In the genomic region with DNA sequence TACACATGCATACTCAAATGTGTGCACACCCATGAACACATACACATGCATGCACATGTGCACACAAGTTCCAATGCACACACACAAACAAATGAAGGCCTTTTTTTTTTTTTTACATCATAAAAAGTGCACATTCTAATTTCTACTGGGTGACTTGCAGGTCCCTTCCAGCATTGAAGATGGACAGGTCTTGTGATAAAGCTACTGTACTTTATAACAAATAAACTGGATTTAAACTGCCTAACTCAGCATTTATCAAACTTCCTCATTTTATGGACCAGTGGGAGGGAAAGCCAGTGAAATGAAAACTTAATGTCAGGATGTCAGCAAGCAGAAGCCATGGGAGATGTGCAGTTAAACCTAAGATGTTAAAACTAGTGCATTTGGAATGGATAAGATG, we compare ENCODE assay signal across 27 mouse cellular contexts. TPM values are rescaled to one million over a fixed set of nuclear protein-coding genes. Genes with fewer than 3 reads are reported as not detected.
DNase-seq lines count a peak whose midpoint lies in the region; ATAC-seq and TF ChIP-seq lines count a peak whose summit lies in the region.
"Had no signal": no experiment of that assay in that cellular context is flagged by ENCODE, and none has a peak within 500 bp of the region (broad histone marks: within the 10 kb centered on the region; RNA-seq: fewer than 3 reads in every experiment).

No protein-coding gene starts in this region.

- dilution Hi-C loops in CH12.LX (cut with MboI; ENCODE audit: extremely low pct_ligation_motif_present, extremely low pct_unique_long_range_greater_than_20kb, low sequenced_read_pairs): no loop called here

- H3K9ac ChIP-seq in CH12.LX (ENCODE audit: insufficient read depth, low read depth): no peak overlapping the region
- H3K9ac ChIP-seq: embryonic facial prominence, embryonic 13.5 days; forebrain, embryonic 13.5 days; hindbrain, embryonic 13.5 days; intestine, embryonic 15.5 days had no signal

- TF ChIP-seq POLR2A in CH12.LX (IDR thresholded peaks at IDR 0.05; ENCODE audit: low read depth, low read length): no peak
- no peak for TF ChIP-seq POLR2A in bone marrow macrophage, adult 2 months (IDR thresholded peaks at IDR 0.05; ENCODE audit: borderline replicate concordance, low read depth, low read length)

- no peaks in the 10 kb centered on the region for H3K27me3 ChIP-seq in CH12.LX (replicated peaks)
- H3K27me3 ChIP-seq: intestine, embryonic 15.5 days had no signal

- TF ChIP-seq RAD21 in CH12.LX (IDR thresholded peaks at IDR 0.05; ENCODE audit: low read depth, low read length): no peak

- DNase-seq in 416B (ENCODE audit: low read depth): peak; percentile 20
- DNase-seq in CH12.LX (ENCODE audit: extremely low read depth): no peak
- no peak for DNase-seq in kidney, postnatal 36 days
- DNase-seq: adrenal gland, adult 8-10 months; adrenal gland, postnatal 25 days; cerebellum, adult 11-12 months; cerebellum, adult 8-10 months; cerebellum, postnatal 10 days; cerebellum, postnatal 36 days; embryo, embryonic 11 days; gastrocnemius, postnatal 10 days; gastrocnemius, postnatal 36 days; heart, postnatal 36 days had no signal

- H3K36me3 ChIP-seq in CH12.LX (replicated peaks in 1 of 2; ENCODE audit: control insufficient read depth in 1 of 2, insufficient read depth in 1 of 2, low read length in 1 of 2): no peaks in the 10 kb centered on the region
- H3K36me3 ChIP-seq: embryonic facial prominence, embryonic 10.5 days; embryonic facial prominence, embryonic 13.5 days; forebrain, embryonic 10.5 days; G1E; hindbrain, embryonic 10.5 days; hindbrain, embryonic 13.5 days; intestine, embryonic 15.5 days had no signal

- no peak overlapping the region for H3K4me3 ChIP-seq in CH12.LX (replicated peaks in 1 of 3; ENCODE audit: low read depth in 2 of 3, low read length in 2 of 3, poor library complexity in 1 of 3)
- no peak overlapping the region for H3K4me3 ChIP-seq in bone marrow macrophage, adult 2 months (ENCODE audit: insufficient read depth, low read length)
- H3K4me3 ChIP-seq: embryonic facial prominence, embryonic 10.5 days; embryonic facial prominence, embryonic 13.5 days; forebrain, embryonic 10.5 days; forebrain, embryonic 13.5 days; hindbrain, embryonic 10.5 days; hindbrain, embryonic 13.5 days; intestine, embryonic 15.5 days had no signal

- H3K27ac ChIP-seq in CH12.LX (ENCODE audit: insufficient read depth, low read depth): no peak overlapping the region
- peak overlapping the region; percentile 98 for H3K27ac ChIP-seq in bone marrow macrophage, adult 2 months (ENCODE audit: insufficient read depth, low read depth, low read length)
- H3K27ac ChIP-seq: embryonic facial prominence, embryonic 10.5 days; embryonic facial prominence, embryonic 13.5 days; forebrain, embryonic 10.5 days; forebrain, embryonic 13.5 days; hindbrain, embryonic 10.5 days; hindbrain, embryonic 13.5 days; intestine, embryonic 15.5 days had no signal

- peaks cover 0 to 6% of the 10 kb centered on the region in 2 experiments; a peak in 2 of 4 replicates for H3K4me1 ChIP-seq in CH12.LX (ENCODE audit: control insufficient read depth in 1 of 2, insufficient read depth in 2 of 2)
- peaks cover 43% of the 10 kb centered on the region for H3K4me1 ChIP-seq in bone marrow macrophage, adult 2 months (ENCODE audit: control insufficient read depth, insufficient read depth, low read length)

- ATAC-seq in erythroblast, adult 5-6 weeks (replicated peaks; ENCODE audit: low FRiP score, poor library complexity, severe bottlenecking): no peak
- no peak for ATAC-seq in cerebellum, adult (ENCODE audit: insufficient number of reproducible peaks, low FRiP score, low TSS enrichment)
- ATAC-seq: activated CD4-positive, CD25-positive, alpha-beta regulatory T cell, adult 4 months; forebrain, embryonic 13.5 days; forebrain, embryonic 16.5 days had no signal

- no peak for TF ChIP-seq CTCF in CH12.LX (conservative IDR thresholded peaks at IDR 0.05 in 1 of 2, IDR thresholded peaks at IDR 0.05 in 1 of 2; ENCODE audit: low read depth in 2 of 2, low read length in 2 of 2)
- TF ChIP-seq CTCF in bone marrow macrophage, adult 2 months (IDR thresholded peaks at IDR 0.05; ENCODE audit: low read depth, low read length): no peak

- no peak overlapping the region for H3K4me2 ChIP-seq in CH12.LX (ENCODE audit: insufficient read depth, low read depth, poor library complexity, severe bottlenecking)
- H3K4me2 ChIP-seq: embryonic facial prominence, embryonic 13.5 days; forebrain, embryonic 13.5 days; heart, embryonic 11.5 days; hindbrain, embryonic 13.5 days had no signal

- no peak for TF ChIP-seq EP300 in CH12.LX (IDR thresholded peaks at IDR 0.05; ENCODE audit: low read length)

- peaks cover 5% of the 10 kb centered on the region for H3K9me3 ChIP-seq in CH12.LX (replicated peaks; ENCODE audit: low read length)
- H3K9me3 ChIP-seq: embryonic facial prominence, embryonic 10.5 days; embryonic facial prominence, embryonic 13.5 days; forebrain, embryonic 10.5 days; forebrain, embryonic 13.5 days; G1E; hindbrain, embryonic 10.5 days; hindbrain, embryonic 13.5 days; intestine, embryonic 15.5 days had no signal

- in situ Hi-C loops in CH12.LX (cut with MboI; ENCODE audit: low pct_ligation_motif_present, low pct_unique_long_range_greater_than_20kb, low sequenced_read_pairs): no loop called here

- no peaks in the 10 kb centered on the region for H3K79me2 ChIP-seq in CH12.LX (replicated peaks; ENCODE audit: control insufficient read depth, extremely low read depth, insufficient read depth, poor library complexity, severe bottlenecking)

TF ChIP-seq in CH12.LX, 34 proteins besides CTCF, POLR2A, EP300 and RAD21:
- TF ChIP-seq CHD1 (IDR thresholded peaks at IDR 0.05; ENCODE audit: low read depth, low read length) (no peak), USF1 (IDR thresholded peaks at IDR 0.05; ENCODE audit: low read depth, low read length) (no peak), GABPA (IDR thresholded peaks at IDR 0.05; ENCODE audit: insufficient replicate concordance, low read depth, low read length) (no peak), UBTF (IDR thresholded peaks at IDR 0.05; ENCODE audit: low read depth, low read length) (no peak), MAFK (IDR thresholded peaks at IDR 0.05; ENCODE audit: insufficient replicate concordance, low read length) (peak; percentile 44; the same call in 1 of the 2 replicates), RCOR1 (conservative IDR thresholded peaks at IDR 0.05; ENCODE audit: low read depth, low read length) (no peak)

RNA-seq across cellular contexts. Expression of a gene that starts 1.5 kb away (rescaled TPM):
- total RNA-seq in CH12.LX (2012; rRNA removed) (5.3 TPM in 2 replicates), CH12.LX (2014; rRNA removed) (1.0 and 1.4 TPM in 2 replicates)
- 7.4 and 10.2 TPM in 2 replicates for polyA plus RNA-seq in CH12.LX (2012; ENCODE audit: insufficient read length, low read depth)
- polyA plus RNA-seq in bone marrow macrophage, adult 2 months (2012; ENCODE audit: insufficient read depth, insufficient read length, missing spikeins): 49.3 and 57.2 TPM in 2 replicates
- total RNA-seq in erythroblast, adult 5-6 weeks (2015; ENCODE audit: low replicate concordance): 9.2 and 11.7 TPM in 2 replicates
- total RNA-seq in erythroblast, adult 5-6 weeks (2017; ENCODE audit: low replicate concordance): 2.4 and 8.2 TPM in 2 replicates
